Mouse (Mus musculus): ENCODE measurements at regions not wholly inside any gene's neighbourhood (a gene's known extent, or its start where the extent isn't known, plus 50 kb on each side); places are given as distances from the start of the nearest gene placed in this dataset.

DNA sequence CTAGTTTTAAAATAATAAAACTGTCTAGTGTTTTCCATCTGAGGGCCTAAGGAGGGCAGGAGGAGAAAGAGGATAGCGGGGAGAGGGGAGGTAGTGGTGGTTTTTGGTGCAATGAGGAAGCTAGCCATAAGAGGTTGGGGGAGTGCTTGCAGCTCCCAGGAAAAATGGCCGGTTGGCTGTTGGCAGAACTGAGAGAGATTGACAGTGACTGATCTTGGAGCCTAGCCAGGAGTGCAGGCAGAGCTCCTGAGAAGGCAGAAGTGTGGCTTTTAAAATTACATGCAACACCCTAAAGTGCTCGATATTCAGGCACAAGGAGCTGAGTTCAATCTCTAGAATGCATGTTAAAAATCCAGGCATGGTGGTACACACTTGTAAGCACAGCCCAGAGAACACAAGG, 938.3 kb upstream of the 2610301B20Rik start:
- Histone ChIP-seq H3K4me1 (ENCODE audit: control insufficient read depth, insufficient read depth, low read length) (no peaks in the 10 kb centered on the region), H3K9me3 (ENCODE audit: control insufficient read depth, low read length) (no peaks in the 10 kb centered on the region), H3K27ac (ENCODE audit: low read depth, low read length) (no peak overlapping the region), H3K36me3 (ENCODE audit: control insufficient read depth, insufficient read depth, low read length) (no peaks in the 10 kb centered on the region), H3K4me3 (ENCODE audit: low read length) (no peak overlapping the region), H3K9ac (ENCODE audit: low read depth, low read length) (no peak overlapping the region), H3K4me2 (replicated peaks; ENCODE audit: low read depth, low read length) (no peak overlapping the region), H3K27me3 (ENCODE audit: control insufficient read depth, insufficient read depth, low read length) (no peaks in the 10 kb centered on the region)
- WGBS = 30% methylated on average over 3 of the region's 3 CpGs
- no peak for ATAC-seq (ENCODE audit: low FRiP score, low TSS enrichment)

- Histone ChIP-seq H3K4me3 (ENCODE audit: low read length) (no peak overlapping the region), H3K36me3 (ENCODE audit: control insufficient read depth, insufficient read depth, low read length) (no peaks in the 10 kb centered on the region), H3K4me1 (ENCODE audit: control insufficient read depth, insufficient read depth, low read length) (no peaks in the 10 kb centered on the region), H3K9ac (ENCODE audit: low read depth, low read length) (no peak overlapping the region), H3K4me2 (replicated peaks; ENCODE audit: low read depth, low read length) (no peak overlapping the region), H3K27me3 (ENCODE audit: control insufficient read depth, insufficient read depth, low read length) (no peaks in the 10 kb centered on the region), H3K27ac (ENCODE audit: low read depth, low read length) (no peak overlapping the region), H3K9me3 (ENCODE audit: control insufficient read depth, low read length) (no peaks in the 10 kb centered on the region)
- WGBS = 91% methylated on average over 4 of the region's 4 CpGs
- ATAC-seq (ENCODE audit: low FRiP score, low TSS enrichment) = no peak
Observed at GRCm38 (mm10) chr4:9951441-9951840, 922.9 kb upstream of the 2610301B20Rik start.

DNA sequence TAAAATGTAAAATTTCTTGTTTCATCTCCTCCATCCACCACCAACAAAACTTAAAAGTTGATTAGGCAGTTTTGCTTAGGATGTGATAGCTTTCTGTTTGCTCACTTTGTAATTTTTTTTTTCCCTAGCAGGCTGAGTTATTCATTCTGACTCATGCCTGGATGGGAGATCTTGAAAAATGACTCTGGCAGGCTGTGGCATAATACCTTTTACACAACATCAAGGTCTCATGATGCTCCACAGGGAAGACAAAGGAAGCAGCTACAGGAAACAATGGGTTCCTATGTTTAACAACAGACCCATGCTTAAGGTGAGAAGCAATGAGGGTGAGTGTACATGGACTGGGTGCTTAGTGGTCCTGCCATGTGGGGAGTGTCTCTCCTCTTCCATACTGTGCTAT, 899.7 kb upstream of the 2610301B20Rik start:
- H3K27me3 ChIP-seq (ENCODE audit: control insufficient read depth, insufficient read depth, low read length) = no peaks in the 10 kb centered on the region
- H3K27ac ChIP-seq (ENCODE audit: low read depth, low read length) = no peak overlapping the region
- H3K36me3 ChIP-seq (ENCODE audit: control insufficient read depth, insufficient read depth, low read length) = no peaks in the 10 kb centered on the region
- no peak for ATAC-seq (ENCODE audit: low FRiP score, low TSS enrichment)
- no peak overlapping the region for H3K9ac ChIP-seq (ENCODE audit: low read depth, low read length)
- no peak overlapping the region for H3K4me2 ChIP-seq (replicated peaks; ENCODE audit: low read depth, low read length)
- no peak overlapping the region for H3K4me3 ChIP-seq (ENCODE audit: low read length)
- no peaks in the 10 kb centered on the region for H3K9me3 ChIP-seq (ENCODE audit: control insufficient read depth, low read length)
- no peaks in the 10 kb centered on the region for H3K4me1 ChIP-seq (ENCODE audit: control insufficient read depth, insufficient read depth, low read length)

DNA sequence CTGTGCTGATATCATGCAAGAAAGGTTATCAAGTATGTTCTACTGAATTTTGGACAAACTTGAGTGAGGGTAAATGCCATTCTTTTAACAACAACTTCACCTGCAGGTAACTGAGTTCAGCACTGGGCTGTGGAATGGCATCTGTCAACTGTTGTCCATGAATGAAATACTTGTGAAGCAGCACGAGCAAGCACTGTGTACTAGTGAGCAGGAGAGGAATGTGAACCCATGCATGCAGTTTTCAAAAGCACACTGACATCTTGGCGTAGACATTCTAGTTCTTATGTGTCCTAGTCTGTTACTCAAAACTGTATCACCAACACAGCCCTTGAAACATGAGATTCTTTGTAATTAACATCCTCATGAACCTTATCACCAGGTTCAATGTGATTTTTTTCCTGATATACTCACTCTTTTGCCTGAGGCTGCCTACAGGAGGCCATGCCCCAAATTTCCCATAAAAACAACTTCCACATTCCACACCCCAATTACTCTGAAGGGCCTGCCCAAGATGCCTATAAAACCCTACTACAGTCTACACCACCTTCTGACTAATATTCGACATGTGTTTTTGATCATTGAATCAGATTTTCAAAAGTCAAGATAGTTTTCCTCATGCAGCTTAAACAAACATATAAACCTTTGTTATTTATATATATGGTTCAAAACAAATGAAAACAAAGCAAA, 892.8 kb upstream of the 2610301B20Rik start:
- 48% methylated on average over 3 of the region's 3 CpGs for WGBS
- Histone ChIP-seq H3K4me1 (ENCODE audit: control insufficient read depth, insufficient read depth, low read length) (no peaks in the 10 kb centered on the region), H3K27ac (ENCODE audit: low read depth, low read length) (no peak overlapping the region), H3K4me3 (ENCODE audit: low read length) (no peak overlapping the region), H3K4me2 (replicated peaks; ENCODE audit: low read depth, low read length) (no peak overlapping the region), H3K9ac (ENCODE audit: low read depth, low read length) (no peak overlapping the region), H3K9me3 (ENCODE audit: control insufficient read depth, low read length) (no peaks in the 10 kb centered on the region), H3K27me3 (ENCODE audit: control insufficient read depth, insufficient read depth, low read length) (no peaks in the 10 kb centered on the region), H3K36me3 (ENCODE audit: control insufficient read depth, insufficient read depth, low read length) (no peaks in the 10 kb centered on the region)
- no peak for ATAC-seq (ENCODE audit: low FRiP score, low TSS enrichment)

GRCm38 (mm10) chr4:9982786-9983525, 891.3 kb upstream of the 2610301B20Rik start:
- Histone ChIP-seq H3K4me2 (replicated peaks; ENCODE audit: low read depth, low read length) (no peak overlapping the region), H3K9ac (ENCODE audit: low read depth, low read length) (no peak overlapping the region), H3K27ac (ENCODE audit: low read depth, low read length) (no peak overlapping the region), H3K4me3 (ENCODE audit: low read length) (no peak overlapping the region), H3K4me1 (ENCODE audit: control insufficient read depth, insufficient read depth, low read length) (no peaks in the 10 kb centered on the region), H3K36me3 (ENCODE audit: control insufficient read depth, insufficient read depth, low read length) (no peaks in the 10 kb centered on the region), H3K9me3 (ENCODE audit: control insufficient read depth, low read length) (no peaks in the 10 kb centered on the region), H3K27me3 (ENCODE audit: control insufficient read depth, insufficient read depth, low read length) (no peaks in the 10 kb centered on the region)
- 60% methylated on average over 7 of the region's 7 CpGs for WGBS
- no peak for ATAC-seq (ENCODE audit: low FRiP score, low TSS enrichment)

DNA sequence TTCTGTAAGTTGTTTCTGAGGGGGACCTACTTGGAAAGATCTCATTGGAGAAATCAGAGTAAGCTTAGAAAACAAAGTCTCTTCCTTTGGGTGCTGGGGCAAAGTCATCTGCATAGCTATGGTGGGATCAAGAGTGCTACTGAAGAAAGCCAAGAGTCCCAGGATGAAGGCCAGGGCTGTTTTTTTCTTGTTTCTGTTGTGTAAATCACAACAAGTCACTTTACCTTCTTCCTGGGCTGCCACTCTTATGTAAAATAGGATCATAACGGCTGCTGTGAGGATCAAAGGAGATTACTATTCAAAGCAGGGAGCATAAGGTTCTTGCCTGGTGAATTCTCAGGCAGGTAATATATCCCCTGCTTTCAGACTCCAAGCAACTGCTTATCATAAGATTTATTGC, 880.4 kb upstream of the 2610301B20Rik start:
- Histone ChIP-seq H3K4me1 (ENCODE audit: control insufficient read depth, insufficient read depth, low read length) (no peaks in the 10 kb centered on the region), H3K9me3 (ENCODE audit: control insufficient read depth, low read length) (no peaks in the 10 kb centered on the region), H3K27me3 (ENCODE audit: control insufficient read depth, insufficient read depth, low read length) (no peaks in the 10 kb centered on the region), H3K27ac (ENCODE audit: low read depth, low read length) (no peak overlapping the region), H3K4me2 (replicated peaks; ENCODE audit: low read depth, low read length) (no peak overlapping the region), H3K36me3 (ENCODE audit: control insufficient read depth, insufficient read depth, low read length) (no peaks in the 10 kb centered on the region), H3K9ac (ENCODE audit: low read depth, low read length) (no peak overlapping the region), H3K4me3 (ENCODE audit: low read length) (no peak overlapping the region)
- ATAC-seq (ENCODE audit: low FRiP score, low TSS enrichment) = no peak
- WGBS = 32% methylated on average over 1 of the region's 1 CpGs

DNA sequence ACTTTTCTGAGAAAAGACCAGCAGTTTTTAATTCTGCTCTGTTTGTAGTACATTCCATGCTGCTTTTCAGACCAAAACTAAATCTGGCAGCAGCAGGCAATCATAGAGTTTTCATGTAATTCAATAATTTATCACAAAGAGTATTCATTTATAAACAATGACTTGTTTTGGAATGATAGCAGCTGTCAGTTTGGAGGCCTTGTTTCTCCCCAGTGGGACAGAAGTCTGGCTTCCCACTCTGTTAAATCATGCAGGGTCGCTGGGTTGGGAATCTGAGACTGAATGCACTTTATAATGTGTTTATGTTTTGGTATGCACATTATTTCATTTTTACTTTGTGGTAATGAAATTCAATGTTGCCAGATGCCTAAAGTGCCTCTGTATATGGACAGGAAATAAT, 879.8 kb upstream of the 2610301B20Rik start:
- H3K9ac ChIP-seq (ENCODE audit: low read depth, low read length) = no peak overlapping the region
- no peak overlapping the region for H3K4me2 ChIP-seq (replicated peaks; ENCODE audit: low read depth, low read length)
- 53% methylated on average over 1 of the region's 1 CpGs for WGBS
- no peaks in the 10 kb centered on the region for H3K27me3 ChIP-seq (ENCODE audit: control insufficient read depth, insufficient read depth, low read length)
- no peaks in the 10 kb centered on the region for H3K36me3 ChIP-seq (ENCODE audit: control insufficient read depth, insufficient read depth, low read length)
- no peaks in the 10 kb centered on the region for H3K9me3 ChIP-seq (ENCODE audit: control insufficient read depth, low read length)
- no peak overlapping the region for H3K4me3 ChIP-seq (ENCODE audit: low read length)
- ATAC-seq (ENCODE audit: low FRiP score, low TSS enrichment) = no peak
- no peak overlapping the region for H3K27ac ChIP-seq (ENCODE audit: low read depth, low read length)
- H3K4me1 ChIP-seq (ENCODE audit: control insufficient read depth, insufficient read depth, low read length) = no peaks in the 10 kb centered on the region

GRCm38 (mm10) chr4:10030316-10030715, 844.0 kb upstream of the 2610301B20Rik start:
- ATAC-seq (ENCODE audit: low FRiP score, low TSS enrichment) = no peak
- Histone ChIP-seq H3K27me3 (ENCODE audit: control insufficient read depth, insufficient read depth, low read length) (no peaks in the 10 kb centered on the region), H3K36me3 (ENCODE audit: control insufficient read depth, insufficient read depth, low read length) (no peaks in the 10 kb centered on the region), H3K27ac (ENCODE audit: low read depth, low read length) (no peak overlapping the region), H3K9me3 (ENCODE audit: control insufficient read depth, low read length) (no peaks in the 10 kb centered on the region), H3K4me2 (replicated peaks; ENCODE audit: low read depth, low read length) (no peak overlapping the region), H3K9ac (ENCODE audit: low read depth, low read length) (no peak overlapping the region), H3K4me1 (ENCODE audit: control insufficient read depth, insufficient read depth, low read length) (no peaks in the 10 kb centered on the region), H3K4me3 (ENCODE audit: low read length) (no peak overlapping the region)

DNA sequence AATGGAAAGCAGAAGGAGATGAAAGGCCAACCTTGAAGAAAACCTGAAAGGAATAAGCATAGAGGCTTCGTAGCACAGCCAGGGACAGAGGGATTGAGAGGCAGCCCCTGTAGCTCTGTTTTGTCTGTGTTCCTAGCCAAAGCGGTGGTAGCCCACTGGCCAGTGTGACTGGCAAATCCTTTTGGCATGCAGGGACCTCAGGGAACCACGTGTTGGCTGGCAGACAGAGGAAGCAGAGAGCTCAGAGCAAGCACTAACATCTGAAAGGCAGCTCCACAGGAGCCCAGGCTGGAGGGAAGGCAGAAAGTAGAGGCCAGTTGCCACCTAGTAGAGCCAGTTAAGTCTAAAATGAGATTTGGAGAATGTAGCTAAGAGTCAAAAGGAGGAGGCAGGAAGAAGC, 842.5 kb upstream of the 2610301B20Rik start:
- no peak overlapping the region for H3K4me2 ChIP-seq (replicated peaks; ENCODE audit: low read depth, low read length)
- no peak for ATAC-seq (ENCODE audit: low FRiP score, low TSS enrichment)
- no peak overlapping the region for H3K27ac ChIP-seq (ENCODE audit: low read depth, low read length)
- H3K27me3 ChIP-seq (ENCODE audit: control insufficient read depth, insufficient read depth, low read length) = no peaks in the 10 kb centered on the region
- H3K36me3 ChIP-seq (ENCODE audit: control insufficient read depth, insufficient read depth, low read length) = no peaks in the 10 kb centered on the region
- no peak overlapping the region for H3K9ac ChIP-seq (ENCODE audit: low read depth, low read length)
- no peak overlapping the region for H3K4me3 ChIP-seq (ENCODE audit: low read length)
- 29% methylated on average over 3 of the region's 3 CpGs for WGBS
- H3K9me3 ChIP-seq (ENCODE audit: control insufficient read depth, low read length) = no peaks in the 10 kb centered on the region
- no peaks in the 10 kb centered on the region for H3K4me1 ChIP-seq (ENCODE audit: control insufficient read depth, insufficient read depth, low read length)
